Mouse (Mus musculus) spleen, postnatal 0 days (tissue): ENCODE data around the gene Astn1. TPM values are rescaled to one million over a fixed set of nuclear protein-coding genes. Genes with fewer than 3 reads are reported as not detected.

Source experiments
- microRNA counts: library from miRNA; unstranded; fragments of <30 nt; microRNA quantifications from one replicate; lab custom pipeline; 2015
- polyA plus RNA-seq: library from polyadenylated mRNA; unstranded; fragments of >200 nt; fragmentation: Nextera tagmentation; extraction: Ambion mirVana; gene quantifications from 2 replicates; pipeline ENCODE4 v1.2.1, GENCODE M21; 2015

Astn1 gene
- 0.07 TPM in 1 of 2 replicates, not detected in the other for polyA plus RNA-seq

DNA sequence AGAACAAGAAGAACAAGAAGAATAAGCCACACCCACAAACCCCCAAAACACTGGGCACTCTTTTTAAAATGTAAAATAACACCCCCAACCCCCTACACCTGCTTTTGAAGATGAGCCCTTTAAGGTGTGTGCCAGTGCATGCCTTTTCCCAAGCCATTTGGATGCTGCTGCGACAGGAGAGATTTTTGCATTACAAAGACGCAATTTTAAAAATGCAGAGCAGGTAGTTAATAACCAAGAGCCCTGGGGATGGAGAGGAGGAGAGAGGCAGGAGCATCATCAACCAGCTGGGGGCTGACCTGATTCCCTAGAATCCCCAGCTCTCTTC lies at the start of gene Astn1:
Gene Astn1 (plus strand): TSS at position 310 of the 328 bp plus-strand sequence.

DNA sequence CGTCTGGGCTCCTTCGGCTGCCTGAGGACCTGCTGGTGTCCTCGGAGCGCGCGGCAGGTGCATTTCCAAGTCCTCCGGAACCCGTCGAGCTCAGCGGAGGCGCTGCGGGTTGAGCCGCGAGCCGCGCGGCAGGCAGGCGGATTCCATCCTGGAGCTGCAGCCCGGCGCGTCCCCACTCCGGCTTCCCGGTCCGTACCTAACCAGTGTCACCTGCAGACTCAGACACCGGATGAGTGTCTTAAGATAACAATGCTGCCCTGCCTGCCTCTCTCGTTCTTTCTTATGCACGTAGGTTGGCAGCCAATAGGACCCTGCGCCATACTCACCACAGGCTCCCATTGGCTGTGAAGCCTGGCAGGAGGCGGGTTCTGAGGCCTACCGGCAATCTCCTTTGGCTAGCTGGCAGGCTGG lies 6.0 kb upstream of the Astn1 start, which contains the start of gene Brinp2:
Gene Brinp2 (minus strand): TSS at position 276 of the 411 bp plus-strand sequence.

MicroRNAs encoded within 50 kb of the gene (microRNA counts, 519-probe panel; counts per million panel counts)
- microRNA mmu-miR-488 (lab: Ali Mortazavi, UCI) = 88.3 counts per million

Other genes with a start within 250 kb of the Astn1 start
- gene Brinp2, start 5.9 kb upstream of the Astn1 start, polyA plus RNA-seq = 0.06 and 0.07 TPM in 2 replicates